Mouse (Mus musculus) G1E (cell line): ENCODE measurements around the gene Pnpla1.

ENCODE experiments used
- CTCF ChIP-seq: IDR thresholded peaks from 2 replicates; pipeline ENCODE4 v1.5.1; 2012; ENCODE audit warnings: low read depth, low read length, inconsistent platforms, mixed read lengths
- GATA1 ChIP-seq: IDR thresholded peaks from 2 replicates; pipeline ENCODE4 v1.6.1; 2012; ENCODE audit warnings: borderline replicate concordance, low read length, inconsistent platforms, mixed read lengths
- POLR2AphosphoS5 ChIP-seq: IDR thresholded peaks from 2 replicates; pipeline ENCODE4 v1.6.1; 2012; ENCODE audit warnings: low read depth, low read length, inconsistent platforms; ENCODE audit not compliant: insufficient replicate concordance
- TAL1 ChIP-seq: conservative IDR thresholded peaks from 2 replicates; pipeline ENCODE4 v1.6.1; 2012; ENCODE audit warnings: low read depth, low read length, inconsistent platforms, mixed read lengths

DNA sequence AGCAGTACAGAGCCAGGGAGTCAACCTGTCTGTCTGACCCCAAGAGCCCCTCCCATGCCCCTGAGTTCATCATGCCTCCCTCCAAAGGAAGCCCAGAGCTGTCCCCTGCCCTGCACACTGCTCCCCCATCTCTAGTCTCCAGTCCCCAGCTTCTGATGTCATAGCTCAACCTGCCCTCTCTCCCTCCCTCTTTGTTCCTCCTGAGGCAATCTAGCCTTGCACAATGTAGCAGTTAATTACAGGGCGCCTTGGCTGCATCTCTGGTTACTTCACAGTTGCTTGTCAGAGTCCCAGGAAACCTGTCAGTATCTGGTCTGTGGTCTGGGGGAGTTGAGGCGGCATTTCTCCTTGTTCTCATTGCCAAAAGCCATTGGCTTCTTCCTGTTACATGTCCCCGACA, 2.2 kb upstream of the Pnpla1 start:
- TF ChIP-seq CTCF = no peak
- no peak for TF ChIP-seq GATA1
- TF ChIP-seq POLR2AphosphoS5 = no peak
- no peak for TF ChIP-seq TAL1
